Mouse (Mus musculus) heart, embryonic 10.5 days (tissue): Measurements from ENCODE around the gene Phactr4. TPM values are rescaled to one million over a fixed set of nuclear protein-coding genes. Genes with fewer than 3 reads are reported as not detected.

Experiments used
- DNase-seq: peaks from one replicate; pipeline ENCODE4 v3.0.0-alpha.2; 2017; ENCODE audit warnings: low spot score
- H3K27ac ChIP-seq: fragments of 300-500 bp; sonication (generic); 2 replicates; pipeline ENCODE4 v1.5.1; 2016; ENCODE audit warnings: mild to moderate bottlenecking
- H3K27me3 ChIP-seq: fragments of 300-500 bp; sonication (generic); 2 replicates; pipeline ENCODE4 v1.6.1; 2016; ENCODE audit warnings: mild to moderate bottlenecking; ENCODE audit not compliant: poor library complexity, insufficient read depth, severe bottlenecking
- H3K36me3 ChIP-seq: fragments of 300-500 bp; sonication (generic); 2 replicates; pipeline ENCODE4 v1.6.1; 2016; ENCODE audit warnings: mild to moderate bottlenecking, moderate library complexity
- H3K4me1 ChIP-seq: fragments of 300-500 bp; sonication (generic); 2 replicates; pipeline ENCODE4 v1.6.1; 2016; ENCODE audit warnings: mild to moderate bottlenecking
- H3K4me3 ChIP-seq: fragments of 300-500 bp; sonication (generic); 2 replicates; pipeline ENCODE4 v1.5.1; 2016; ENCODE audit warnings: mild to moderate bottlenecking, moderate library complexity
- H3K9me3 ChIP-seq: fragments of 300-500 bp; sonication (generic); 2 replicates; pipeline ENCODE4 v1.6.1; 2016; ENCODE audit warnings: mild to moderate bottlenecking, moderate library complexity
- WGBS: fragments of 180-500 bp; shearing (Covaris S2); methylation state at CpG from one replicate; pipeline ENCODE4 v1.1.7; 2016; 5-methylcytosine and 5-hydroxymethylcytosine counted together
- polyA plus RNA-seq: library from polyadenylated mRNA; unstranded; fragments of >200 nt; fragmentation: Nextera tagmentation; extraction: Ambion mirVana; gene quantifications from 2 replicates; pipeline ENCODE4 v1.2.1, GENCODE M21; 2016

The Phactr4 gene
- polyA plus RNA-seq, 1 experiment from 2014 or later: 22.3 TPM

DNA sequence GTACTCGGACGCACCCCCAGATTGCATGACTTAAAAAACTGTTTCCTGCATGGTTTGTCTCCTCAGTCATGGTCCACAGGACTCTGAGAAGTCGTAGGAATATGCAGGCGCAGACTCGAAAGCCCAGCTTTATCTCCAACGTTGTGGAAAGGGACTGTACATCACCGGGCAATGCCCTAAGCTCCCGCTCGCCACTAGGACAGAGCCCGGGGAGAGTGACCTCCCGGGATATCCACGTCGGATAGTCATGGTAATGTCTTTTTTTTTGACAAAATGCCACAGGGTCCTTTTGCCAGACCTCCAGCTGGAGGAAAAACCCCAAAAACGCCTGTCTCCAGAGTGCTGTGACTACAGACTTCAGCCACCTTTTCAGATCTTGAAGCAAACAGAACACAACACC is 69.5 kb downstream of the Phactr4 start:
- DNase-seq: no peak
- peak overlapping the region; percentile 76 for H3K4me3 ChIP-seq
- peaks cover 10% of the 10 kb centered on the region; the same call in 1 of the 2 replicates for H3K4me1 ChIP-seq
- H3K27ac ChIP-seq: peak overlapping the region; percentile 92
- peaks cover 41% of the 10 kb centered on the region for H3K36me3 ChIP-seq
- H3K27me3 ChIP-seq: no peaks in the 10 kb centered on the region
- no peaks in the 10 kb centered on the region for H3K9me3 ChIP-seq
- WGBS: under 1% methylated on average over 14 of the region's 14 CpGs

DNA sequence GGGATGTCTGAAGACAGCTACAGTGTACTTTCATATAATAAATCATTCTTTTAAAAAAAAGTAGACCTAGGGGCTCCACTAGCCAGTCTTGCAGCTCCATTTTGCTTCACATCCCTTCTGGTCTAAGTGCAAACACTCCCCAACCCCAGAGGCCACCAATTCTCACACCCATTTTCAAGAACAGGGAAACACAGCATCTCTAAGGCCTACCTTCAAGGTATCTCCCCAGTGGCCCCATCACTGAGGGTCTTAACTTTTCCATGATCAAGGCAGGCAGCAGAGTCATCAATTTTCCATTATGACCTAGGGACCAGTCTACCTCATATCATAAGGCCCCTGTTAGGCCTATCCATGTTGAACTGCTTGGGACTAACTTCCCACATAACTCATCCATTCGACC is 70.9 kb downstream of the Phactr4 start:
- H3K27ac ChIP-seq: peak overlapping the region; percentile 92; the same call in 1 of the 2 replicates
- no peak for DNase-seq
- H3K36me3 ChIP-seq: peaks cover 28% of the 10 kb centered on the region
- H3K27me3 ChIP-seq: no peaks in the 10 kb centered on the region
- peak overlapping the region; percentile 76 for H3K4me3 ChIP-seq
- no peaks in the 10 kb centered on the region for H3K9me3 ChIP-seq
- peaks cover 10% of the 10 kb centered on the region; the same call in 1 of the 2 replicates for H3K4me1 ChIP-seq
- 20% methylated on average over 1 of the region's 1 CpGs for WGBS

DNA sequence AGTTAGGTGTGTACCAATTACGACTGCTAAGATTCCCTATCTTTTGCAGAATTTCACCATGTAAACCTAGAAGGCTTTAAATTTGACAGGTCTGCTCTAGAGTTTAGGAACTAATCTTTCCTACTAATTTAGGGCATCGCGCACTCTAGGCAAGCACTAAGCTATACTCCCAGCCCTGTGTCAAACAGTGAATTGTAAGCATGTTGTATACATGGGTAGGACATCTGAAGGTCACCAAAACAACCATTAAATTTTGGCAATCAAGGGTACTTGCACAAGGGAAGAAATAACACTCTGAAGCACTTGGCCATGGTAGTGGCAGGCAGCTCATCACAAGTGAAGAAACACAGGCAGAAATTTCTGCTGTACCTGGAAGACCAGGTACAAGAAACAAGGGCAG is 71.4 kb downstream of the Phactr4 start:
- H3K9me3 ChIP-seq: no peaks in the 10 kb centered on the region
- peaks cover 23% of the 10 kb centered on the region for H3K36me3 ChIP-seq
- no peak for DNase-seq
- no peaks in the 10 kb centered on the region for H3K27me3 ChIP-seq
- no peak overlapping the region for H3K27ac ChIP-seq
- peaks cover 10% of the 10 kb centered on the region; the same call in 1 of the 2 replicates for H3K4me1 ChIP-seq
- no peak overlapping the region for H3K4me3 ChIP-seq
- WGBS: 69% methylated on average over 3 of the region's 3 CpGs

DNA sequence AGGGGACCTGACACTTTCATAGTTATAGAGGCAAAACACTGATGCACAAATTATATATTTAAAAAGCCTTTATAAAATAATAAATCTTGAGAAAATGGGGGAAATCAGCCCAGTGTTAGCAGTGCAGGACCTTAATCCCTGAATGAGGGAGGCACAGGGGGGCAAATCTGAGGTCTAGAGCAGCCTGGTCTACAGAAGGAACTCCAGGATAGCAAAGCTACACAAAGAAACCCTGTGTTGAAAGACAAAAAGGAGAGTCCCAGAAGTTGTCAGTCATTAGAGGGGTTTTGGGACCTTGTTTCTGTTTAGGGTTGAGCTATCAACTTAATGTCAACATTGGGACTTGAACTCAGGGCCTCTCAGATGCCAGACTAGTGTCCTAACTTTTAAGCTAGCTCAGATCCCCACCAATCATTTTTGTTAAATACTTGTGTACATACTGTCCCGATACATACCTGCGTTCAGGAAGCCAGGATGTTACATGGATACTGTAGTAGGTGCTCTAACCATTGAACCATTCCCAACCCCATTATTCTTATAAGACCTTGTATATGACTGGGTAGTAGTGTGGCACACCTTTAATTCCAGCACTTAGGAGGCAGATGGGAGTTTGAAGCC is 72.1 kb downstream of the Phactr4 start:
- Histone ChIP-seq H3K27ac (no peak overlapping the region), H3K36me3 (peaks cover 23% of the 10 kb centered on the region), H3K4me1 (peaks cover 16% of the 10 kb centered on the region), H3K9me3 (no peaks in the 10 kb centered on the region), H3K27me3 (no peaks in the 10 kb centered on the region), H3K4me3 (no peak overlapping the region)
- WGBS: 40% methylated on average over 2 of the region's 2 CpGs
- no peak for DNase-seq

DNA sequence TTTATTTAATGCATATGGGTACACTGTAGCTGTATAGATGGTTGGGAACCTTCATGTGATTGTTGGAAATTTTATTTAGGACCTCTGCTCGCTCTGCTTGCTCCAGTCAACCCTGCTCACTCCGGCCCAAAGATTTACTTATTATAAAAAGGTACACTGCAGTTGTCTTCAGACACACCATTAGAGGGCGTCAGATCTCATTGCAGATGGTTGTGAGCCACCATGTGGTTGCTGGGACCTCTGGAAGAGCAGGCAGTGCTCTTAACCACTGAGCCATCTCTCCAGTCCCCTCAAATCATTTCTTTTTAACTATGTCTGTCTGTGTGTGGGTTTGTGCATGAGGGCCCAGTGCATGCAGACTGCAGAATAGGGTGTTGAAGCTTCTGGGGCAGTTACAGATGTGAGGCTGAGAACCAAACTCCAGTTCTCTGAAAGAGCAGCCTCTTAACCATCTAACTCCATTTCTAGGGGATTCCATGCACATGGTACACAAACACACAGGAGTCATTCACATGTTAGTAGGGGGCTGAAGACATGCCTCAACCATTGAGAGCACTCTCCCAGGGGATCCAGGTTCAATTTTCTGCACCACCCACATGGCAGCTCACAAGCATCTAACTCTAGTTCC is 72.7 kb downstream of the Phactr4 start:
- H3K27me3 ChIP-seq: no peaks in the 10 kb centered on the region
- no peaks in the 10 kb centered on the region for H3K9me3 ChIP-seq
- WGBS: 62% methylated on average over 3 of the region's 3 CpGs
- no peak for DNase-seq
- H3K4me3 ChIP-seq: no peak overlapping the region
- peaks cover 23% of the 10 kb centered on the region for H3K36me3 ChIP-seq
- H3K27ac ChIP-seq: no peak overlapping the region
- H3K4me1 ChIP-seq: peaks cover 20% of the 10 kb centered on the region

DNA sequence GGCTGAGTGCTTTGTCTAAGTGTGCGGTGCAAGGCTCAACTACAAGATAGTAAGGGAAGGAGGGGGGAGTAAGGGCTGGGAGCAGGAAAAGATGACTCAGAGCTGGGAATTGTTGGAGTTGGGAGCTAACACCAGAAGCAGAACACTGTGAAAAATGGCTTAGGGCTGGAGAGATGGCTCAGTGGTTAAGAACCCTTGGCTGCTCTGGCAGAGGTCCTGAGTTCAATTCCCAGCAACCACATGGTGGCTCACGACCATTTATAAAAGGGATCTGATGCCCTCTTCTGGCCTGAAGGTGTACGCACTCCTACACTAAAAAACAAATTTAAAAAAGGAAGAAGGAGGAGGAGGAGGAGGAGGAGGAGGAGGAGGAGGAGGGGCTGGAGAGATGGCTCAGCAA is 75.6 kb downstream of the Phactr4 start:
- peaks cover 21% of the 10 kb centered on the region for H3K36me3 ChIP-seq
- WGBS: 62% methylated on average over 3 of the region's 3 CpGs
- H3K4me1 ChIP-seq: peaks cover 39% of the 10 kb centered on the region
- H3K27me3 ChIP-seq: no peaks in the 10 kb centered on the region
- DNase-seq: no peak
- no peak overlapping the region for H3K27ac ChIP-seq
- H3K4me3 ChIP-seq: no peak overlapping the region
- H3K9me3 ChIP-seq: no peaks in the 10 kb centered on the region

DNA sequence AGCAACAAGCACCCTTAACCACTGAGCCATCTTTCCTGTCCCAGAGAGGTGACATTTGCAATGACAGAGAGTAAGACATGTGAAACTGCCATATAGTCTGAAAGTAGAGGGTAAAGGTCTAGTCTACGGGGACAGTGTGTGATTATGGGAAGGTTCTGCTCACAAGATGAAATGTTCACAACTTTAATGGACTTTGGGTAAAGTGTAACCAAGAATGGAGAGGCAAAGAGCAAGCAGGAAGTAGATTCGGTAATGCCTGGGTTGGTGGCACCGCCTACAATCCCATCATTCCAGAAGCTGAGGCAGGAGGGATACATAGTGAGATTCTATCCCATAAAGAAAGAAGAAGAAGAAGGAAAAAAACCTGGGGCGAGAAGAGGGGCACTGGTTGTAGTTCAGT is 76.0 kb downstream of the Phactr4 start:
- peaks cover 20% of the 10 kb centered on the region for H3K36me3 ChIP-seq
- no peaks in the 10 kb centered on the region for H3K27me3 ChIP-seq
- H3K9me3 ChIP-seq: no peaks in the 10 kb centered on the region
- peaks cover 39% of the 10 kb centered on the region for H3K4me1 ChIP-seq
- no peak for DNase-seq
- no peak overlapping the region for H3K27ac ChIP-seq
- no peak overlapping the region; the same call in 1 of the 2 replicates for H3K4me3 ChIP-seq
- WGBS: 83% methylated on average over 4 of the region's 4 CpGs

DNA sequence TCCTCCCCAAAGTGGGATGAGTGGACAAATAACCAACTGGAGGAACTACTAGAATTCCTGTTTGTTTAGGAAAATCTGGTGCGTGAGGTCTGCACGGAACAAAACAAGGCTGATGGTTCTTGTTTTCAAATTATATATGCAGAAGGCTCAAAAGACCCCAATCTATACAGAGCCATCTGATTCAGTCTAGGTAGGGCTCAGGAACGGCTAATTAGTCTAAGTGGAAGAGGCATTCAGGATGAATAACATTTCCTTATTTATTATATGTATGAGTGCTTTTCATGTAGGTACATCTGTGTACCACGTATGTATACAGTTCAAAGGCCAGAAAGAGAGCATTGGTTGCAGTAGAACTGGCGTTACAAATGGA is 76.5 kb downstream of the Phactr4 start:
- Histone ChIP-seq H3K27me3 (no peaks in the 10 kb centered on the region), H3K4me3 (peak overlapping the region; percentile 91), H3K4me1 (peaks cover 35% of the 10 kb centered on the region), H3K9me3 (no peaks in the 10 kb centered on the region), H3K27ac (no peak overlapping the region; the same call in 1 of the 2 replicates), H3K36me3 (peaks cover 16% of the 10 kb centered on the region)
- 49% methylated on average over 5 of the region's 5 CpGs for WGBS
- no peak for DNase-seq

DNA sequence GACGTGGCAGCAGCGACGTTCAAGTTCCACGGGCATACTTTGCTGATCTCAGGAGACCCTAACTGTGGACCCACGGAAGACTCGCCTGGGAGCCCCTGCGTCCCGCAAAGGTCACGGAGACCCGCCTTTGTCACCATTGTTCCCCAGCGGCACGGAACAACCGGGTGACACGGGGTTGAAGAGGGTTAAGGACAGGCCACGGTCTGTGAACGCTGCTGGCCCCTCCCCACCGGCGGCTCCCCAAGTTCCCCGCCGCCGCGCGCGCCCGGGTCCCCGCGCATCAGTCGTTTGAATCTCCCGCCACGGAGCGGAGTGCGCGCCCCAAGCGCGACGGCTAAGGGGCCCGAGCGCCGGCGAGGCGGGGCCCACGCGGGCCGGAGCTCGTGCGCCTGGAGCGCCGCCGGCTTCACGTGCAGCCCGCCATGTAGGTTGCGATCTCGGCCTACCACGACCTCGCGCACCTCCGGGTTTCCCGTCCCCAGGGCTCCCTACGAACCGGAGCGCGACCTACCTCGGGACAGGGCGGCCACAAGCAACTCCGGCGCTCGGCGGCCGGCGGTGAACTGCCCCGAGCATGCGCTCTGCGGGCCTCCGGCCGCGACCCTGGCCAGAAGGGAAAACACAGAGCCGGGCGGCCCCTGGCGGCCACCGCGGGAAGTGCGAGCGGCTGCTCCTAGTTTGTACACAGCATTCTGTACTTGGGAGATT is 77.0 kb downstream of the Phactr4 start:
- no peaks in the 10 kb centered on the region for H3K9me3 ChIP-seq
- peaks cover 12% of the 10 kb centered on the region for H3K36me3 ChIP-seq
- peak overlapping the region; percentile 91 for H3K4me3 ChIP-seq
- DNase-seq: peak; percentile 96
- peak overlapping the region; percentile 98 for H3K27ac ChIP-seq
- under 1% methylated on average over 83 of the region's 83 CpGs for WGBS
- no peaks in the 10 kb centered on the region for H3K27me3 ChIP-seq
- peaks cover 35% of the 10 kb centered on the region for H3K4me1 ChIP-seq

DNA sequence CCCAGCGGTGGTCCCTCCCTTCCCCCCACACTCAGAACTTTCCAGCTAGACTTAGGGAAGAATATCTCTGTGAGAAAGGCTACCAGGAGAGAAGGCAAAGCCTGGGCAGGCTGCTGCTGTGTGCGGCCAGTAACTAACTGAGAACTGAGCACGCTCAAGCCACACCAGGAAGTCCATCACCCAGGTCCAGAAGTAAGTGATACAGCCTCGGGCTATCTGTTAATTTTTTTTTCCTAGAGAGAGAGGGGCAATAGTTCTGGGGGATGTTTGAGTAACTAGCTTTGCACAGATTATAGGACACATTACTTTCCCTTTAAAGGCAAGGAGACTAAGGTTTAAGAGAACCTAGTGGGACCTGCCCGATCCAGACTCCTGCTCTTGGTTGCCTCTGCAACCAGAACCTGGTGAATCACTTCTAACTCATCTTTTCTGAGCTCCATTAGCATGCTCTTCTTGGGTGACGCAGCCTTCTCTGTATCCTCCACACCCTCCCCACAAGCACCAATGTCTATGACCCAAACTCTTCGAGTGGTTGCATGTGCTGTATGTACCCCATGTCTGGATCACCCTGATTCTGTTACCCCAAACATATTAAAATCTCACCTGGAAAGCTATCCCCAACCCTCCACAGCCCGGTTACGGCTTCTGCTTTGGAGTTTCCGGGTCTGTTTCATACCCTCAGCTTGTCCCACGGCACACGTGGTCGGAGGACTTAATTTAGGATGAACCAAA is 77.7 kb downstream of the Phactr4 start:
- Histone ChIP-seq H3K4me3 (peak overlapping the region; percentile 91), H3K27ac (peak overlapping the region; percentile 98), H3K9me3 (no peaks in the 10 kb centered on the region), H3K27me3 (no peaks in the 10 kb centered on the region), H3K4me1 (peaks cover 35% of the 10 kb centered on the region), H3K36me3 (peaks cover 14% of the 10 kb centered on the region)
- peak; percentile 83 for DNase-seq
- 7% methylated on average over 13 of the region's 13 CpGs for WGBS

DNA sequence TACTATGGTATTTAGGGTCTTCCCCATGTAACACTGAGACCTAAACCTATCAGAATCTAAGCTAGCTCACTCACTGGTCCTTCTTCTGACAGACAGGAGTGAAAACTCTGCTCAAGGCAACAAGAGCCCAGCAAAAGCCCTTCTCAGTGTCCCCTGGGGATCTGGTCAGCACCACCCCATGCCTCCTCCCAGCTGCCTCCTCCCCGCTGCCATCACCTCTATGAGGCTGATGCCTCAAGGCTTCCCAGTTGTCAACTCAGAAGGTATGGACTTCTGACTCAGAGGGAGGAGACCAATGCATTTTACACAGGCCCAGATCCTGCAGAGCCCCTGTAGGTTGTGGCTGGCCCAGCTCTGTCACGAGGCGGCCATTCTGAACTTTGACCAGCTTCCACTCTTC is 80.8 kb downstream of the Phactr4 start:
- 87% methylated on average over 3 of the region's 3 CpGs for WGBS

DNA sequence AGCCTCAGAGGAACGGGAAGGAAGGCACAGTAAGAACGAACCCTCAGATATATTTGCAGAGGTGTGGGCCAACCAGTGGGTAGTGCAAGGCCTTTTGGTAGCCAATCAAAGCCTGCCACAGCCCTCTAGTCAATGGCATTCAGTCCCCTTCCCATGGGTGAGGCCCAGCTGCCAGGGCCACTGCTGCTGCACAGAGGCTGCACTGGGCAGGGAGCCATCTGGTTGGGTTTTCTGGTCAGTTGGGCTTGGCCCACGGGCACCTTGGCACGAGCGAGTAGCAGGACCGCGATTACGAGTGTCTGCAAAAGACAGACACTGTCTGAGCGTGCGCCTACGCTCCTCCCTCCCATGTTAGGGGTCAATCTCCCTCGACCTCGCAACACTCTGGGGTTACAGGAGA is 83.3 kb downstream of the Phactr4 start:
- no peaks in the 10 kb centered on the region for H3K27me3 ChIP-seq
- H3K36me3 ChIP-seq: peaks cover 67% of the 10 kb centered on the region
- DNase-seq: no peak
- no peak overlapping the region for H3K4me3 ChIP-seq
- H3K4me1 ChIP-seq: peaks cover 18% of the 10 kb centered on the region
- H3K27ac ChIP-seq: no peak overlapping the region
- H3K9me3 ChIP-seq: no peaks in the 10 kb centered on the region
- WGBS: 88% methylated on average over 13 of the region's 13 CpGs

More for the DNA sequence above, 80.8 kb downstream of the Phactr4 start:
- H3K36me3 ChIP-seq: peaks cover 43% of the 10 kb centered on the region
- no peak overlapping the region for H3K27ac ChIP-seq
- peaks cover 35% of the 10 kb centered on the region for H3K4me1 ChIP-seq
- H3K9me3 ChIP-seq: no peaks in the 10 kb centered on the region
- H3K27me3 ChIP-seq: no peaks in the 10 kb centered on the region
- no peak for DNase-seq
- H3K4me3 ChIP-seq: no peak overlapping the region

DNA sequence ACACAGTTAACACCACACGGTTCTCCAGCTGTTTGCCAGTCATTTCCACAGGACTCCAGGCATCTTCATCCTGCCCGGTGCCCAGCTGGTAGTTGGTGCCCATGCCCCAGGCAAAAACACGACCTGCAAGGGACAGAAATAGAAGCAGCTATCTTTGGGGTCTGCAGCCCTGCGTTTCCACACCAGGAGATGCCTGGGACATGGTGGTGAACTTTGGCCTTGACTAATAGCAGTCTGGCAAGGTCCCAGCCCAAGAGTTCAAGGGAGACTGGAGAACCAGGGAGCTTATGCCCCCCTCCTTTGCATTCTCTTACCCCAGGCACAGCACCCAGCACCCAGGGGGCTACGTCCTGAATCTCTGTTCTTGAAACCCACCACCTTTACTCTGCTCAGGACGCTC is 89.4 kb downstream of the Phactr4 start:
- peaks cover 60% of the 10 kb centered on the region for H3K36me3 ChIP-seq
- peaks cover 15% of the 10 kb centered on the region for H3K4me1 ChIP-seq
- H3K27me3 ChIP-seq: no peaks in the 10 kb centered on the region
- no peaks in the 10 kb centered on the region for H3K9me3 ChIP-seq
- WGBS: 81% methylated on average over 6 of the region's 6 CpGs
- no peak for DNase-seq
- no peak overlapping the region for H3K4me3 ChIP-seq
- no peak overlapping the region for H3K27ac ChIP-seq
